Mouse (Mus musculus) cerebellum, adult 11-12 months (tissue): ENCODE data around the gene Uvrag.
"Not testable (repeated sequence)": the region's sequence is repeated elsewhere in the genome, so short reads cannot be mapped to it uniquely, and the experiment has no call there.

Experiments
- DNase-seq: peaks from one replicate; pipeline ENCODE4 v3.0.0; 2022

Uvrag gene

DNA sequence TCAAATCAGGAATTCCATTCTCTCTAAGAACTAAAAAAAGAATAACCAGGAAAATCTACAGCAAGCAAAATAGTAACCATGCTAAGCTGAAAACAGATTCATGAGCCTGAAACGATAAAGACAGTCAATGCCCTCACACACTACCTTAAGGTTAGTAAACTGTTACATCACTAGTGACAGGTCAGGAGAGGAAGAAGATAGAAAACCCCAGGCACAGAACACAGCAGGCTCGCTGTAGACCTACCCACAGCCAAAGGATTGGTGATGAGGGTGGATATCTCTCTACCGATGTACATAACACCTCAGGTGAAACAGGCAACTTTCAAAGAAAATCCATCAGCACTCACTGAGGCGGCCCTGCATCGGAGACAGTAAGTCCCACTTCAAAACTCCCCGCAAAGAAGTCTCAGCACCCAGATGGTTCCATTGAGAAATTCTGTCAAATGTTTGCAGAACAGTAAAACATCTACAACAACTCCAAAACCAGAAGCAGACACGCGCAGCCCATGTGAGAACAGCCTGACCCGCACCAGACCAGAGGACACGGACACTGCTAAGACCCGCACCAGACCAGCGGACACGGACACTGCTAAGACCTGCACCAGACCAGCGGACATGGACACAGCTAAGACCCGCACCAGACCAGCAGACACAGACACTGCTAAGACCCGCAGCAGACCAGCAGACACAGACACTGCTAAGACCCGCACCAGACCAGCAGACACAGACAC is 48.9 kb downstream of the Uvrag start:
- no peak for DNase-seq

DNA sequence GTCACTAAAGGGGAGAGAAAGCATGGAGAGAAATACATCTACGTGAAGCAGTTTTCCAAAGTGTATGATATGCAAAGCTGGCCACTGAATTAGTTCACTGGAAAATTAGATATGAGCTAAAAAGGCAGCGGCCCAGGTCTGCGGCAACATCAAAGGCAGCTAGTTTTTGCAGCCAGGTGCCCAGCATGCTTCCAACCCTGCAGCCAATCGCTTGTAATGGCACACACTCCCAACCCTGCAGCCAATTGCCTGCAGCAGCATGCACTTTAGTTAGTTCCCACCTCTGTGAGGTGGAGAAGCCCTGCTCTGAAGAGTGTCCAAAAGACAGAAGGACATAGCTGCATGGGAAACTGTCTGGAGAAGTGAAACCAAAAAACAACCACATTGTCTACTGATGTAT is 51.2 kb downstream of the Uvrag start:
- DNase-seq, result no peak

DNA sequence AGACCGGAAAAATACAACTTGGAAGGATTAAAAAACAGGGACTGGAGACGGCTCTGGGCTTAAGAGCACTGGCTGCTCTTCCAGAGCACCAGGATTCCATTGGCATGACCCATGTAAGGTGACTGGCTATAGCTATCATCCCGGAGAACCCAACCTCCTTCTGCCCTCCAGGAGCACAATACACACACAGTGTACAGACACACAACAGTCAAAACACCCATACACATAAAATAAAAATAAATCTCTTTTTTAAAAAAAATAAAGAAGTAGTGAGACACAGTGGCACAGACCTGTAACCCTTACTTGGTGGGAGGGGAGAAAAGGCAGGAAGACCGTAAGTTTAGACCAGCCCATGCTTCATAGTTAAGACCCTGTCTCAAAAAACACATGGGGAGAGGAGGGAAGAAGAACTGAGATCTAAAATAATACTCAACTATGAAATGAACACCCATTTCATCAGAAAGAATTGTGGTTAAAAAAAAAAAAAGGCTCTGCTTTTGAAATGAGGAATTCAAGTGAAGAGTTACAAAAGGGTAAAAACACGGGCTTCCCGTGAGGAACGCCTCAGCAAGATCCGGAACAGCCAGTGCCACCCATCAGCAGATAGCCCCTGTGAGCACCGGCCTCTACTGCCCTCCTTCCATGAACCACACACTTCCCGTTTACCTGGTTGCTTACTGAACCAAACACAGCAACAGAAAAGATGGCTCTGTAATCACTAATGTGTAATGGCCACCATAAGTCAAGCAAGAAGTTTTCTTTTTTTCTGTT is 52.2 kb downstream of the Uvrag start:
- DNase-seq, result no peak

DNA sequence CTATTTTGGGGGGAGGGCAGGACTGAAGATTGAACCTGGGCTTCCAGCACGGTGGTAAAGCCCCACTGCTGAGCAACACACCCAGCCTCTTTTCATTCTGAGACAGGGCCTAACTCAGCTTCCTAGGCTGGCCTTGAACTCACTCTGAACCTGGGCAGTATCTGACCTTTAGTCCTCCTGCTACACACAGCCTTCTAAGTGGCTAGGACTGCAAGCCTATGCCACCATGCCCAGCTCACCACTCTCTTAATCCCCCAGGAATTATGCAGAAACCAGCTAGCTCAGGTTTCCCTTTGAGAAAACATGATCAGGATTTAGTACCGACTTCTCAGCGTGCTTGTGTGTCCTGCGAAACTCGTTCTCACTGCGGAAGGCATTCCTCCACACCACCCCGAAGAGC is 53.4 kb downstream of the Uvrag start:
- no peak for DNase-seq

DNA sequence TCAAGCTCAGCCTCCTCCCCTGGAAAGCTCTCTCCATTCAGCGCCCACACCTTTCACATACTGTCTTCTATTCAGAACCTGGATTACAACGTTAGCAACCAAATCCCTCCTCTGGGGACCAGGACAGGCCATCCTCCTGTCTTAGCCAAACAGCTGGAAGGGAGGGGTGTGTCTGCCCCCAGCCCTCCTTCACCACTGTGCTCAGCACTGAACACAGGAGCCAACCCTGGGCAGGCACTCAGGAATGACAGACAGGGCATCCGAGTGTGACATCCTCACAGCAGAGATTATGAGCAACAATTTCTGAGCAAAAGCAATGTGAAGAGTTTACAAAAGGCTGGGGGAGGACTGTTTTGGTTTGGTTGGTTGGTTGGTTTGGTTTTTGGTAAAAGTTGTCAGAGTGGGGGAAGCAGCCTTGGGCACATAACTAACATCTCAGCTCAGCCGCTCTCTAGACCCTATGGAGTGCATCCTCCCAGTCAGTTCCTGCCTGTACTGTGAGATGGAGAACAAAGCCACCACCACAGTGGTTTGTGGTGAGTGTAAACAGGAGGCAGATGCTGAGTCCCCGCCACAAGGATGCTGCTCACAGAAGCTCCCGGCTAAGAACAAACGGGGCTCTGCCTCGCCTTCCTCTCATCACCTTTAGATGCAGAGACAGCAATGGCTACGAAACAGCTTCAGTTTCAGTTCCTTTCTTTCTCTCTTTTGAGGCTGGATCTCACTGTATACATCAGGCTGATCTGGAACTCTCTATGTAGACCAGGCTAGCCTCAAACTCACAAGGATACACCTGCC is 54.1 kb downstream of the Uvrag start:
- no peak for DNase-seq

DNA sequence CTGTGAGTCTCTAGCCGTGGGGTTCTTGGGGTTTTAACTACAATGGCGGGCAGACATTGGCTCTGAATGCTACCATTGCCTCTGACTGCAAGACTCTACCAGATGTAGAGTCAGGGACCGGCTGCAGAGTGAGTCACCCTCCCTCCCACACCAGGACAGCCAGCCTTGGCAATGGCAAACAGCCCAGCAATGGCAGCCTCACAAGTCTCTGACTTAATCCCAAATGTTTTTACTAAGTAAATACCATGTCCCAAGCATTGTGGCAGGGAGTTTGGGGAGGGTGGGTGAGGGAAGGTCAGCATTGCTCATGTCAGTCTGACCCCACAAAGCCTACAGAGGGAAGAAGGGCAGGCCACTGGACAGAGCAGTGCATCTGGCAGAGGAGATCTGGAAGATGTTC is 55.7 kb downstream of the Uvrag start:
- DNase-seq, result no peak

DNA sequence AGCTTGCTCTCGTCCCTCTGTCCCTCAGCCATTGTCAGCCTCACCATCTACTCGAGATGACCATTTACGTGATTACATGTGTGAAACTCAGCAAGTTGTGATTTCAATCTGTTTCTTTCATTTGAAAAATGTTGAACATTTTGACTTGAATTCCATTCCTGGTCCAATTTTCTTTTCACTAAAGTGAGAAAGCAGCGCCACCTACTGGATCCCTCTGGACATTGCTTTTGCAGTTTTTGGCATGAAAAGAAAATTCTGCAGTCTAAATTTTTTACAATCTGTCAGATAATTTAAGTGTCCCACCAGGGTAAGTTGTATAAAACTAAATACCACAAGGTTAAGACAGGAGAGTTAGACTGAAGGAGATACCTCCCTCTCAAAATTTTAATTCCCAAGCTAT is 61.4 kb downstream of the Uvrag start:
- peak; percentile 33 for DNase-seq

DNA sequence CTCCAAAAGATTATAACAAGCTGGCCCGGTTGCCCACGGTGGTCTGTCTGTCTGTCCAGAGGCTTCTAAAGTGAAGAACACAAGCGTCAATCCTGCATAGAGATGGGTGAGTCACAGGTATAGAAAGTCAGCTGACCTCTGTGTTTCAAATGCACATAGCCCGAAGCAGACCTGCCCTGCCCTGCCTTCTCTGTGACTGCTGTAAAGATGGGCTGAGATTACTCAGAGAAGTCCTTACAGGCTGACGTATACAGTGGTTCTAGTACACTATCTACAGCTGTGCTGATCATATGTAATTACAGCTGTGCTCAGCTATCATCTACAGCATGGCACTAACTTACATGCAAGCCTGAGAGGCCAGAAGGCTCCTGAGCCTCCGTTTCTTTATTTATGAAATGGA is 62.1 kb downstream of the Uvrag start:
- DNase-seq, result no peak

DNA sequence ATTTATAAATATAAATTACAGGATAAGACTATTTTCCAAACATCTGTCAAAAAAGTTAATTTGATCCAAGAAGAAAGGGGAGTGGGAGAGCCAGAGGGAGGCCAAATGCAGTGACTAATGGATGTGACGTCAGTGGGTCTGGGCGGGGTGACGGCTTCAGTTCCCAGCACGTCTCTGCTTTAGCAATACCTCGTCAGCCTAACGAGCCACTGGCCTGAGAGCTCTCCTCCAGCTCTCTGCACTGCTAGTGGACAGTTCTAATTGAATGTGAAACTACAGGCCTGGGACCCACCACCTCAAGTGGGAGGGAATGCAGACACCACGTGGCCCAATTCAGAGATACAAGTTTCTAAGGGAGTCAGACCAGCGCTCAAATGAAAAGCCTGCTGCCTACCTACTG is 63.7 kb downstream of the Uvrag start:
- DNase-seq, result no peak

DNA sequence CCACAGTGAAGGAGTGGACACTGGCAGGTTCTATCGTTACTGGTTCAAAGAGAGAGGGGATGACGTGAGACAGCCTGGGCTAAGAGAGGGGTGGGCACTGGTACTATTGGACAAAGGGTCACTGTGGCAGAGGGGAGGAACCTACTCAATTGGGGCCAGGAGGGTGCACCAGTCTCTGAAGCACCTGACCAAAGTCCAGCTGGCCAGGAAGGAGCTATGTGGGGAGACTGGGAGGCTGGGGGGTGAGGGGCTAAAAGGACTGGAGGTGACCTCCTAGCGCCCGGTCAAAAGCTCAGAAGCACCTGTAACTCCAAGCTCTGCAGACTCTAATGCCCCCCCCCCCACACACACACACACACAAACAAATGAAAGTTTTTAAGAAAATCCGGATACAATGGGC is 65.8 kb downstream of the Uvrag start:
- no peak for DNase-seq

DNA sequence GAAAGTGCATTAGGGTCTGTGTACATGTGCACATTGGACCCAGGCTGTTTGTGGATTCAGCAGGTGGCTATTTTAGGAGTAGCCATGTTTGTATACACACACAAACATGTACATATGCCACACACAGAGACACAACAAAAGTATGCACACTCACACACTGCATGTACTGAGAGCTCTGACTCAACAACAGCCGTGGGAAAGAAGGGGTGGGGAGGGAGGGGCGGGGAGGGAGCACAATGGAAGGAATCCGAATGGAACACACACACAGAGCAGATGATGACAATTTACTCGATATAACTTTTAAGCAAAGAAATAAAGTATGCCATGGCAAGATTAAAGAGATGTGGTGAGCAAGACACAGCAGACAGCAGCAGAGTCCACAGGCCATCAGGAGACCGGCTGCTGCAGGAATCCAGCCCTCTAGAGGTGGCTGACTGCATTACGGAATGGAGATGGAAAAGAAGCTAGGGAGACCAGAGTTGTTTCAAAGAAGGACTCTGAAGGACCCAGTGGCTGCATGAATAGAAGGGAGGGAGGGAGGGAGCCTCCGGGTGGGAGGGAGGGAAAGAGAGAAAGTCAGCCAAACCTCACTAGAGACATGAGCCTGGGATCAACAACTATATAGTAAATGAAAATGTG is 67.1 kb downstream of the Uvrag start:
- no peak for DNase-seq

DNA sequence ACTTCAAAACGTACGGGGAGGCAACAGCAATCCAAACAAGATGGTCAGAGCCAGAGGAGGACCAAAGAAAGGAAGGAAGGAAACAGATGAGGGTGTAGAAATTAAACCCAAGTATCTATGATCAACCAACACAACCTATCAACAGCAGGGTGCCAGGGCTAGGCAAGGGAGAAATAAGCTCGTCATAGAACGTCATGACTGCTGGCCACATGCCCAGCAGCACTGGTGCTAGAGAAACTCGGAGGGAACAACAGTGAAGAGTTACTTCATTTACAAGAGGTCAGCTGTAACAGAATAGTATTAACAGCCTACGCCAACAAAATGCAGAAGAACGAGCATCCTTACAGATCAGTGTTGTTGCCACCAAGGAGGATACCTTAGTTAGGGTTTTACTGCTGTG is 73.2 kb downstream of the Uvrag start:
- no peak for DNase-seq

DNA sequence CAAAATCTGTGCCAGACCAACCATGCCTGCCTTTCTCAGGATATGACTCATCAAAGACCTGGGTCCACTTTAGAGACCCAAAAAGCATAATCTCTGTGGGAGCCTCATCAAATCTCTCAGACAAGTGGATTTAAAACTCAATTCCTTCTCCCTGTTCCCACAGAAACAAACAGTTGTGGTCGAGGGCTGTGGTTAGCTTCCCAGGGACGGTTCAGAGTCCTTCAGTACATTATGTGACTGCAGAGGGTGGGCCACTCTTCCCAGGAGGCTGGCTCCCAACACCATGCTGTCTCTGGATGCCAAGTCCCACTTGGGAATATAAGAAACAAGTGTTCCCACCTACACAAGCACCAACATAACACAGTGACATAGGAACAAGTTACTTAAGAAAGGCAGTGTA is 75.0 kb downstream of the Uvrag start:
- no peak for DNase-seq

DNA sequence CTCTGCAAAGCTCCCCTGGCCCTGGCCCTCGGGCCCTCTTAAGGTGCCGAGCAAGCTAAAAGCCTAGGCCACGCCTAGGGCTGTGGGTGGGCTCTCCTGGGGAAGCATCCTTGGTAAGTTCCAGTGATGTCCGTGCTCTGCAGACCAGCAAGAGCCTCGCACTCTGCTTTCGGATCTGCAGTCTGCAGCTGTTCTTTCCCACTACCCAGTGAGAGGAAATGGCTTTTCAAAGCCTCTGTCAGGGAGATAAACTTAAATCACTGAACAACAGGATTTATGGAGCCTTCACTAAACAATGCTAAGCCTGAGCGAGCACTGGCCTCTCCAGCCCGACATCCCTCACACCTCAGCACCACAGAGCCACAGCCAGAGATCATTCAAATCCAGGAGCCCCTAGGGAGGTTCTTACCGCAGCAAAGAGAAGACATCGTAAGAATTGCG is 75.5 kb downstream of the Uvrag start:
- DNase-seq, result no peak

DNA sequence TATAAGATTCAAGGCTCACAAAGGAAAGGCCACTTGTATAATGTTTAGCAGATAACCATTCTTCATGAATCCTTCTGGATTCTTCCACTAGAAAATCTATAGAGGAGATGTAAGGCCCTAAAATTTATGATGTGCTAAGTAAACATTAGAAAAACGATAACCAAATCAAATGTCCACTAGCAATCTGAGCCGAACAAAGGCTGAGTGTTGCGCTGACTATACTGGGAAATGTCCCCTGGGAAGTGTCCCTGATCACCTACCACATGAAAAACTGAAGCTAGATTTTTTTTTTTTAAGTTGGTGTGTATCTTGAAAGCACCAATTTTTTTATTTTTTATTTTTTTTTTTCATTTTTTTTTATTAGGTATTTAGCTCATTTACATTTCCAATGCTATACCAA is 76.1 kb downstream of the Uvrag start:
- no peak for DNase-seq

DNA sequence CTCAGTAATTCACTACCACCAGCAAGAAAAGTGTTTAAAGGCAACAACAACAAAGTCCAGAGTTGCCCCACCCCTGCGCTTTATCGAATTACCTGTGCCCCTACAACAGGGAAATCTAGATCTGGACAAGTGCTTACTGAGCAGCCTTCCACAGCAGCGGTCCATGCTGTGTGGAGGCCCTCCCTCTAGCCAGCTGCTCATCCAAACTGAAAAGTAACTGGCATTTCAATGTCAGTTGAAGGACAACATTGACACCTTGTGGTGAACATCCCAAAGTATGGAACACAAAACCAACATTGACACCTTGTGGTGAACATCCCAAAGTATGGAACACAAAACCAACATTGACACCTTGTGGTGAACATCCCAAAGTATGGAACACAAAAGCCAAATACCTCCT is 78.7 kb downstream of the Uvrag start:
- DNase-seq, result not testable (repeated sequence)

DNA sequence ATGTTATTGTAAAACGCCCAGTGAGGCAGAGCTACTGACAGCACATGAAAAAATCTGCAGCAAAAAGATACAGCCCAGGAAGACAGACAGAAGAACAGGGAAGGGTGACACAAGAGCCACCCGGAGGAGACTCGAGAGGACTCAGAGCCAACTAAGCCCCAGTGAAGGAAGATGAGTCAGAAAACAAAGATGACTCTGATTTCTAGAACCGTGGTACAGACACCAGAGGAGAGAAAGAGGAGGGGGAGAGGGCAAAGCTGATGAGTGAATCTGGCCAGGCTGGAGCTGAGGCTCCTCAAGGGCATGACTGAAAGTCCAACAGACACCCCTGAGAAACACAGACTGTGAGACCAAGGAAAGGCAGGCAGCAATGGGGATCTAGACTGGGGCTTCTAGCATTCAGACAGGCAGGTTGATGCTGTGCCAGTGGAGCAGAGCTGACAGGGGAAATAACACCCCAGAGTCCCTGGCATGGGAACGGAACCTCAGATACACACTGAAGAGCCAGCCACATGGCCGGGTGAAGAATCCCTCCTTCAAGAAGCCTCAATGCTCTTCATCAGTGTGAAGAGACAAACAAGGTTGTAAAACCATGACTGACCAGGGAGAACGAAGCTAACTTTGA is 79.8 kb downstream of the Uvrag start:
- DNase-seq, result peak; percentile 48

DNA sequence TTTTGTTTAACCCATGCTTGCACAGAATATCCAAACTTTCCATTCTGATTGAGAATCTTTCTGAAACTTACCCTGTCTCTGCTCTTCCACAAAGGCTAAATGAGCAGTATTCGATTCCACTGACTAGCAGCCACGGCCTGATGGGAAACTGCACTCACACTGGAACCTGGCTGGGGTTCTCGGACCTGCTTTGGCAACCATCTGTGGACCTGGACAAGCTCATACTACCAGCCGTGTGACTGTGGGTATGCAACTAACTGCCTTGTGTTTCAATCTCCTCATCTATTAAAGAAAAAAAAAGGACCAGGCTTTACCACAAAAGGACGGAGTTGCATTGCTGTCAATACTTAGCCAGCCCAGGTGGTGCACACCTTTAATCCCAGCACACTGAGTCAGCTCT is 80.5 kb downstream of the Uvrag start:
- DNase-seq, result peak; percentile 76

DNA sequence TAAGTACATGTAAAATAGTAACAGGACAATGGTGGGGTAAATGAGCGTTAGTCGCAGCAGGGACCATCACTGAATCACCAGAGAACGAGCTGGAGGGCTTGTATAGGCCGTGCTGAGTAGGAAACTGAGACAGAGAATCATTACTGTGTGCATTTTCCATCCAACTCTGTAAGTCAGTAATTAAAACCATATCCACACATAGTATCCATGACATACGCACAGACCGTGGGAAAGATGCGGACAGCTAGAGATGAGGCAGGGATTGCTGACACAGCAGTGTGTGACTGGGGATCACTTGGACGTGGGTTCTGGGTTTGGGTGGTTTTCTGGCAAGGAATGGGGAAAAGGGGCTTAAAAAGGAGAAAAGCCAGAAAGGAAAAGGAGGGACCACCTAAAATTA is 81.0 kb downstream of the Uvrag start:
- DNase-seq, result no peak

DNA sequence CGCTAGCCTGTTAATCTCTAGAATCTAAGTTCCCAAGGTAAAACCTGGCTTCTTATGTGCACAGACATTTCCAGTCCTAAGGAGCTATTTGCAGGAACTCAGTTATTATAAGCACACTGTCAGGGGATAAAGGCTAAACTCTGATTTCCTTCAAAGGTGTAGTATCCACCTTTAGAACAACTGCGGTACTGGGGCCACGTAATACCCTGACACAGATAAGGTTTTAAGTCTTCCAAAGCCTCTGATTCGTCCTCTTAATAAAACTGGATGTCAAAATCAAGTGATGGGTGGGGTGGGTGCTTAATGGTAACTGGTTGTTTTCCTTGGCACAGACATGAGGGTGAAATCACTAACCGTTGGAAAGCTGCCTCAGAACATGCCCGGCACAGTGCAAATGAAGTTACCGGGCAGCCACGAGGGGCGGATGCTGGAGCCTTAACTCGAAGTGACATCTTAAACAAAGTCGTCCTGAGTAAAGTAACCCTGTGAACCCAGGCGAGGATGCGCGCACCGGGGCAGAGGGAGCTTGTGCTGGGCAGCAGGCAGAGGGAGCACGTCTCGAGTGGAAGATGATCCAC is 83.8 kb downstream of the Uvrag start:
- no peak for DNase-seq

DNA sequence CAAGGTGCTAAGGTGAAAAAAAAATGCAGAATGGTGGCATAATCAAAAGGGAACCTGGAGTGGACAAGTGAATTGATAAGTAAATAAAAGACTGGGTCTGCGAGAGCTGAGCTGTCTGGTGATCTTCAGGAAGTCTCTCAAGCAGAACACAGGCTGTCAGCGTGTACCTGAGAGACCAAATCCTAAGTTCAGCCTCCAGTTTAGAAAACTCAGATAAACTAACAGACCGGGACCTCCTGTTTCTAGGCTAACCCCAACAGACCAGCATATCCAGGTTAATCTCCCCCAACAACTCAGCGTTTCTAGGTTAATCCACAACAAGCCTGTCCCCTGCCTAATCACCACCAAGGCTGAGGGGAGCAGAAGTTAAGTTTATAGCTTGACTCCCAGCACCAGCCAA is 87.3 kb downstream of the Uvrag start:
- no peak for DNase-seq

DNA sequence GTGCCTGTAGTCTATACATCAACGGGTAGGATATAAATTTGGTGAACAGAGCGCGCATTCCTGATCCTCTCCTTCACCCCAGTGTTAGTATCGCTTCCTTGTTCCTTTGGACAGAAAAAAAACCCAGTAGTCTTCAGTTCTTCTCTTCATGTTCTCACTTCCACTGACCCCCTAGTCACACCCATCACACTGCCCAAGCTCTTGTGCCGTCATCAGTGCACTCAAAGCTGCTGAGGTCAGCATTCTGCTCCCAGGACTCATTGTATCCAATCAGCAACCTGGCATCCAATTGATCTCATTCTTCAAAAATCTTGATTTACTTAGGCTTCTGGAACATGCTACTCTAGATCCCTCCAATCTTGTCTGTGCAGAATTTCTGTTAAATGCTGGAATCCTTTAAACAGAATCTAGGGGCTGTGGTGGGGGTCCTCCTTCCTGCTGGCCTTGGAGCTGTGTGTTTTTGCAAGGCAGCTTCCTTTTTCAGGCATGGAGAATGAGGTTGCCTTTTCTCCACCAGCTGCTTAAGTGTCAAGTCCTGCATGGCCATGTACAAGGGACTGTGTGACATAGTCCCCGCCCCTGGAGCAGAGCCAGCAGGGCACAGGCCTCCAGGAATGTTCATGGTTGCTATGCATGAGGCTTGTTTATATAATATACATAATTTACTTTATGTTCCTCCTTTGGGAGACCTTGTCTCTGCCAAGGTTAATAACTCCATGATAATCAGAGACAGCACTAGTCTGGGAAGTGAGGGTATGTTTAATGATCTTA is 88.3 kb downstream of the Uvrag start:
- DNase-seq, result no peak
